ENCODE assay signal across 7 mouse cellular contexts in genomic region chr10:37231936-37232556, GRCm38 (mm10).
A peak's percentile ranks its signal among the peaks of the same experiment; 100 is the strongest.
DNase-seq lines count a peak whose midpoint lies in the region; ATAC-seq and TF ChIP-seq lines count a peak whose summit lies in the region.

No protein-coding gene starts in this region.

- H3K36me3 ChIP-seq in forebrain, embryonic 14.5 days (ENCODE audit: control insufficient read depth, insufficient read depth, low read length), result no peaks in the 10 kb centered on the region
- no peaks in the 10 kb centered on the region for H3K36me3 ChIP-seq in hindbrain, postnatal 0 days (ENCODE audit: insufficient read depth, low read length)
- H3K36me3 ChIP-seq in liver, postnatal 0 days (replicated peaks; ENCODE audit: insufficient read depth, low read length), result no peaks in the 10 kb centered on the region
- H3K36me3 ChIP-seq in neural tube, embryonic 11.5 days (ENCODE audit: control insufficient read depth, insufficient read depth, low read length), result no peaks in the 10 kb centered on the region

- WGBS in forebrain, embryonic 14.5 days, result 25% methylated on average over 8 of the region's 12 CpGs
- 14% methylated on average over 10 of the region's 12 CpGs for WGBS in hindbrain, postnatal 0 days
- 8% methylated on average over 12 of the region's 12 CpGs for WGBS in liver, postnatal 0 days (ENCODE audit: insufficient replicate concordance)
- WGBS in neural tube, embryonic 11.5 days, result 28% methylated on average over 8 of the region's 12 CpGs

- TF ChIP-seq EP300 in liver, postnatal 0 days (IDR thresholded peaks at IDR 0.05; ENCODE audit: low read depth), result peak; percentile 95

- peaks cover 3% of the 10 kb centered on the region; the same call in 1 of the 2 replicates for H3K4me1 ChIP-seq in forebrain, embryonic 14.5 days (ENCODE audit: control insufficient read depth, insufficient read depth, low read length)
- no peaks in the 10 kb centered on the region for H3K4me1 ChIP-seq in hindbrain, postnatal 0 days (ENCODE audit: insufficient read depth, low read length)
- H3K4me1 ChIP-seq in liver, postnatal 0 days (ENCODE audit: insufficient read depth), result peaks cover 49% of the 10 kb centered on the region
- peaks cover 4% of the 10 kb centered on the region; the same call in 1 of the 2 replicates for H3K4me1 ChIP-seq in neural tube, embryonic 11.5 days (ENCODE audit: control insufficient read depth, insufficient read depth, low read length)

- H3K9me3 ChIP-seq in forebrain, embryonic 14.5 days (replicated peaks; ENCODE audit: control insufficient read depth, low read length), result no peaks in the 10 kb centered on the region
- H3K9me3 ChIP-seq in hindbrain, postnatal 0 days (ENCODE audit: low read length), result no peaks in the 10 kb centered on the region
- no peaks in the 10 kb centered on the region for H3K9me3 ChIP-seq in liver, postnatal 0 days (ENCODE audit: low read length)
- no peaks in the 10 kb centered on the region for H3K9me3 ChIP-seq in neural tube, embryonic 11.5 days (ENCODE audit: control insufficient read depth, low read length)

- no peaks in the 10 kb centered on the region for H3K27me3 ChIP-seq in forebrain, embryonic 14.5 days (replicated peaks; ENCODE audit: control insufficient read depth, insufficient read depth, low read length)
- H3K27me3 ChIP-seq in hindbrain, postnatal 0 days (ENCODE audit: insufficient read depth, low read length), result no peaks in the 10 kb centered on the region
- H3K27me3 ChIP-seq in liver, postnatal 0 days (ENCODE audit: insufficient read depth, low read length), result no peaks in the 10 kb centered on the region
- H3K27me3 ChIP-seq in neural tube, embryonic 11.5 days (ENCODE audit: control insufficient read depth, insufficient read depth, low read length), result no peaks in the 10 kb centered on the region

- ATAC-seq in forebrain, embryonic 14.5 days, result peak; percentile 81
- ATAC-seq in hindbrain, postnatal 0 days, result peak; percentile 85
- peak; percentile 94 for ATAC-seq in liver, postnatal 0 days
- ATAC-seq in neural tube, embryonic 11.5 days (ENCODE audit: insufficient read depth, low FRiP score, low TSS enrichment), result peak; percentile 80

- no peak overlapping the region for H3K27ac ChIP-seq in forebrain, embryonic 14.5 days (ENCODE audit: low read depth, low read length)
- H3K27ac ChIP-seq in hindbrain, postnatal 0 days, result peak overlapping the region; percentile 32; the same call in 1 of the 2 replicates
- H3K27ac ChIP-seq in liver, postnatal 0 days (ENCODE audit: low read depth), result peak overlapping the region; percentile 71
- H3K27ac ChIP-seq in neural tube, embryonic 11.5 days (ENCODE audit: low read depth, low read length), result peak overlapping the region; percentile 45; the same call in 1 of the 2 replicates

- no peak overlapping the region for H3K4me3 ChIP-seq in forebrain, embryonic 14.5 days (ENCODE audit: low read depth, low read length)
- no peak overlapping the region for H3K4me3 ChIP-seq in hindbrain, postnatal 0 days (ENCODE audit: low read length)
- no peak overlapping the region for H3K4me3 ChIP-seq in liver, postnatal 0 days (ENCODE audit: low read depth, low read length)
- H3K4me3 ChIP-seq in neural tube, embryonic 11.5 days (ENCODE audit: low read depth, low read length), result no peak overlapping the region

- DNase-seq in CD8-positive naive resting alpha-beta T cell, adult 2 months (ENCODE audit: low read depth in 2 of 2, low spot score in 2 of 2), result peak; percentile 3 to 8
- peak; percentile 25 for DNase-seq in T-cell, adult 2 months (ENCODE audit: low spot score)
- peak; percentile 48 for DNase-seq in forebrain, embryonic 14.5 days (ENCODE audit: low spot score)
- DNase-seq in hindbrain, postnatal 0 days (ENCODE audit: low spot score), result peak; percentile 46
- DNase-seq in liver, postnatal 0 days, result peak; percentile 79
- DNase-seq in neural tube, embryonic 11.5 days (ENCODE audit: low spot score), result peak; percentile 53
- DNase-seq in thymus, postnatal 25 days, result peak; percentile 73

- no peak for TF ChIP-seq CTCF in hindbrain, postnatal 0 days (IDR thresholded peaks at IDR 0.05; ENCODE audit: low read depth)
- no peak for TF ChIP-seq CTCF in liver, postnatal 0 days (IDR thresholded peaks at IDR 0.05; ENCODE audit: low read depth)

- no peak overlapping the region for H3K9ac ChIP-seq in forebrain, embryonic 14.5 days (ENCODE audit: low read length)
- no peak overlapping the region for H3K9ac ChIP-seq in hindbrain, postnatal 0 days (replicated peaks; ENCODE audit: low read length)
- peak overlapping the region; percentile 22; the same call in 1 of the 2 replicates for H3K9ac ChIP-seq in liver, postnatal 0 days (replicated peaks)
- no peak overlapping the region for H3K9ac ChIP-seq in neural tube, embryonic 11.5 days (ENCODE audit: low read length)

- H3K4me2 ChIP-seq in forebrain, embryonic 14.5 days (ENCODE audit: low read length), result peak overlapping the region; percentile 32
- peak overlapping the region; percentile 46 for H3K4me2 ChIP-seq in hindbrain, postnatal 0 days (ENCODE audit: low read depth, low read length)
- H3K4me2 ChIP-seq in liver, postnatal 0 days (ENCODE audit: low read depth, low read length), result peak overlapping the region; percentile 63
- peak overlapping the region; percentile 28 for H3K4me2 ChIP-seq in neural tube, embryonic 11.5 days (ENCODE audit: low read depth)

Comparison
In these comparisons a context has a peak if more than half of its experiments do, and no peak if none do; other contexts are left out.
1. DNase-seq: peak in every context shown above with its lines; median percentile 79 in liver, postnatal 0 days; 73 in thymus, postnatal 25 days; 53 in neural tube, embryonic 11.5 days; 48 in forebrain, embryonic 14.5 days; 46 in hindbrain, postnatal 0 days; 25 in T-cell, adult 2 months; 6 in CD8-positive naive resting alpha-beta T cell, adult 2 months.